Mouse (Mus musculus) kidney, adult 2 months (tissue): Measurements from ENCODE around the gene Crip3. TPM values are rescaled to one million over a fixed set of nuclear protein-coding genes. Genes with fewer than 3 reads are reported as not detected.

Experiments used
- DNase-seq: peaks from one replicate; pipeline ENCODE4 v3.0.0; 2021
- H3K27ac ChIP-seq: fragments of 200-500 bp; 2 replicates; pipeline ENCODE4 v1.5.1; 2012; ENCODE audit warnings: low read depth, low read length, control low read depth, inconsistent platforms; ENCODE audit not compliant: insufficient read depth
- H3K27me3 ChIP-seq: fragments of 200-500 bp; replicated peaks from 2 replicates; pipeline ENCODE4 v1.6.1; 2012; ENCODE audit warnings: mild to moderate bottlenecking, moderate library complexity, low read length, inconsistent platforms; ENCODE audit not compliant: control insufficient read depth, insufficient read depth
- H3K36me3 ChIP-seq: fragments of 200-500 bp; 2 replicates; pipeline ENCODE4 v1.6.1; 2012; ENCODE audit warnings: mild to moderate bottlenecking, moderate library complexity, low read length, inconsistent platforms; ENCODE audit not compliant: control insufficient read depth, insufficient read depth
- H3K4me1 ChIP-seq: fragments of 200-500 bp; 2 replicates; pipeline ENCODE4 v1.6.1; 2011; ENCODE audit warnings: low read length; ENCODE audit not compliant: control insufficient read depth, insufficient read depth
- H3K4me3 ChIP-seq: fragments of 200-500 bp; 2 replicates; pipeline ENCODE4 v1.5.1; 2011; ENCODE audit warnings: mild to moderate bottlenecking, low read depth, low read length, control low read depth; ENCODE audit not compliant: insufficient read depth
- CTCF ChIP-seq: fragments of 200-500 bp; conservative IDR thresholded peaks from 2 replicates; pipeline ENCODE4 v1.5.1; 2011; ENCODE audit warnings: low read depth, mild to moderate bottlenecking, control low read depth, low read length, moderate library complexity, mixed read lengths; ENCODE audit not compliant: insufficient read depth, insufficient read length
- POLR2A ChIP-seq: fragments of 200-500 bp; IDR thresholded peaks from one replicate; pipeline ENCODE4 v1.6.1; 2011; ENCODE audit warnings: low read depth, low read length, control low read depth
- WGBS: fragments of 180-500 bp; shearing (Covaris S2); methylation state at CpG from one replicate; pipeline ENCODE4 v1.1.7; 2018; 5-methylcytosine and 5-hydroxymethylcytosine counted together
- polyA plus RNA-seq: library from polyadenylated mRNA; depleted of rRNA; stranded (reverse); fragments of >200 nt; gene quantifications from 2 replicates; pipeline ENCODE4 v1.2.3, GENCODE M21; 2012

The Crip3 gene
- polyA plus RNA-seq, 1 experiment: 3.7 TPM

DNA sequence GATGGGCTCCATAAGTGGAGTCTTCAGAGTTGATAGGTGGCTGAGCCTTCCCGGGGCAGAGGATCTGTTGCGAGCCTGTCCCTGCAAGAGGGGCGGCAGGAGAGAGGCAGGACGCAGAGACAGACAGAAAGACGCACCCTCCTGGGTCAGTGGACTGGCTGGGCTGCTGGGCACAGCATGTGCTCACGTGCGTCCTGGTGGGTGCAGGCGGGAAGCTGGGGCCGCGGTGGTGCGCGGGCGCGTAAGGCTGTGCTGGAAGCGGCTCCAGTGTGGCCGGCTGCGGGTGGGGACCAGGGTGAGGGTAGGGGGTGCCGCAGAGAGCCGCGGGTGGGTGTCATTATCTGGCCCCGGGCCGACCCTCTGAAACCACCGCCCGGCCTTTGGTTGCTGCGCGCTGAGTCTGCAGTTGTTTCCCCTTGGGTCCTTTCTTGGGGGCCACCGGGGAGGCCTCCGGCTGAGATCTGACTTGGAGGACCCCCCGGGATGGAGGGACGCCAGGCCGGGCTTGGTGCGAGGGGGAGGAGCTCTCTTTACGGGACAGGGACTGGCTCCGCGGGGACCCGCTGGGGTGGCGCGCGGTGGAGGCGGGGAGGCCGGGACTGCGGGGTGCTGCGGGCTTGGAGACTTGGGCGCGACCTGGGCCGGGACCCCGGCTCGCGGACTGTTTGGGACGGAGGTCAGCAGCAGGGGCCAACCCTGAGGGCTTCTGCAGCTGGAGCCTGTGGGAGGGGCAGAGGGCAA is 16.3 kb downstream of the Crip3 start:
- H3K27ac ChIP-seq: no peak overlapping the region
- H3K27me3 ChIP-seq: no peaks in the 10 kb centered on the region
- 8% methylated on average over 50 of the region's 50 CpGs for whole genome bisulfite sequencing
- H3K36me3 ChIP-seq: no peaks in the 10 kb centered on the region
- no peak for TF ChIP-seq POLR2A
- DNase-seq: no peak
- no peak overlapping the region for H3K4me3 ChIP-seq
- no peaks in the 10 kb centered on the region for H3K4me1 ChIP-seq

DNA sequence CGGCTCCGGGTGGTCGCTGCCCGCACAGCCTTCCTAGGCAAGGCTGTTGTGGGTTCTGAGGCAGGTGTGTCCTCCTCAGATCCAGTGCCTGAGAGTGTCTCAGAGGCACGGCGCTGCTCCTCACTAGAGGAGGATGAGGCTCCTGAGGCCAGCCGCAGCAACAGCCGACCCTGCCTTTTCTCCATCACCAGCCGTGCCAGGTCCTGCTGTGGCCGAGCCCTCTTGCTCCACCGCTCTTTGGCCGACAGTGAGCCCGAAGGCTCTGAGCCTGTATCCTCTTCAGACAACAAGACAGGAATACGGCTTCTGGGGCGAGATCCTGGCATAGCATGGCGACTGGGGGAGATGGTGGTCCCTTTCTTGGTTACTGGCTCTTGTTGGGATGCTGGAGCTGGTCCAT is 17.5 kb downstream of the Crip3 start:
- H3K4me3 ChIP-seq: no peak overlapping the region
- no peak for TF ChIP-seq POLR2A
- TF ChIP-seq CTCF: no peak
- no peak for DNase-seq
- no peaks in the 10 kb centered on the region for H3K27me3 ChIP-seq
- no peaks in the 10 kb centered on the region for H3K36me3 ChIP-seq
- H3K27ac ChIP-seq: no peak overlapping the region
- H3K4me1 ChIP-seq: no peaks in the 10 kb centered on the region
- 94% methylated on average over 16 of the region's 16 CpGs for WGBS

DNA sequence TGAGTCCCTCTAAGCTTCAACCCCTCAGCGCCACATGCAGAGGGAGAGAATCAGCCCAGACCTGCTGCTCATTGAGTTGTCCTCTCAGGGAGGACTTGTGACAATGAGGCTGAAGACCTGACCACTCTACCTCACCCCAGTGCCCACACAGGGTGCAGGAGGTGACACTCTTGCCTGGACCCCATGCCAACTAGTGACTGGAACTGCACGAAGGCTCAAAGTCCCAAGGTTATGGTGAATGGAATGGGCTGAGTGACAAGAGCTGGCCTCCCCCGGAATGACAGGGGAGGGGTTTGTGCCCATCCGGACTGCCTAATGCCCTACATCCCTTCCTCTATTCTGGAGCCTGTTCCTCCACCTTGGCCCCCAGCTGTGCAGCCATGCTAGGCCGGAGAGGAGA is 24.0 kb downstream of the Crip3 start:
- no peaks in the 10 kb centered on the region for H3K36me3 ChIP-seq
- TF ChIP-seq CTCF (no peak), POLR2A (no peak)
- H3K4me3 ChIP-seq: no peak overlapping the region
- WGBS: 40% methylated on average over 5 of the region's 5 CpGs
- no peaks in the 10 kb centered on the region for H3K27me3 ChIP-seq
- H3K27ac ChIP-seq: no peak overlapping the region; the same call in 1 of the 2 replicates
- peaks cover 8% of the 10 kb centered on the region; the same call in 1 of the 2 replicates for H3K4me1 ChIP-seq
- DNase-seq: peak; percentile 86

DNA sequence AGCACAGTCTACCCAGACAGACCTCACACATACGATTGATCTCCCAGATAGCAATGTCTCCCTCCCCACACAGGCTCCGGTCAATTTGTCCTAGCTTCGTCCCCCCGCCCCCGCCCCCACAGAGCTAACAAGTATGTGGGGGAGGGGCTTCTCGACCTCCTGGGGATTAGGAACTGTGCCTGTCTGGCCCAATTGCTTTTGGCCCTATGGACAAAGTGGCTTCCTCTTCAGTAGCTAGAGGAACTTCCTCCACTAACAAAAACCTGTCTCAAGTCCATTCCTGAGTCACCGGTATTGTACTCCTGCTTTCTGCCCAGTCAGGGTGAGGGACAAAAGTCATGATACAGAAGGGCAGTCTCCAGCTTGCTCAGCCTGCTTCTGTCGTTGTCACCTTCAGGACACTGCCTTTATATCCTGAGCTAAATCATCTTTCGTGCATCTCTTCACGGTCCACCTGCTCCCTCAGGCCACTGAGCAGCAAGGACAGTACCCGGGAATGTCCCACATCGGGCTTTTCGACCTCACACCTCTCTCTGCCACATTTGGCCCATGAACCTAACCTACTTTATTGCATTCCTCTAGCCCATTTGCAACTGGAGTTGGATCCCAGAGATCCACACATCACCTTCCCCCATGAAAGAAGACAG is 24.7 kb downstream of the Crip3 start:
- Histone ChIP-seq H3K27me3 (no peaks in the 10 kb centered on the region), H3K36me3 (no peaks in the 10 kb centered on the region), H3K4me3 (no peak overlapping the region), H3K4me1 (peaks cover 8% of the 10 kb centered on the region; the same call in 1 of the 2 replicates), H3K27ac (no peak overlapping the region)
- TF ChIP-seq CTCF (no peak), POLR2A (no peak)
- 10% methylated on average over 13 of the region's 13 CpGs for WGBS
- DNase-seq: peak; percentile 55

DNA sequence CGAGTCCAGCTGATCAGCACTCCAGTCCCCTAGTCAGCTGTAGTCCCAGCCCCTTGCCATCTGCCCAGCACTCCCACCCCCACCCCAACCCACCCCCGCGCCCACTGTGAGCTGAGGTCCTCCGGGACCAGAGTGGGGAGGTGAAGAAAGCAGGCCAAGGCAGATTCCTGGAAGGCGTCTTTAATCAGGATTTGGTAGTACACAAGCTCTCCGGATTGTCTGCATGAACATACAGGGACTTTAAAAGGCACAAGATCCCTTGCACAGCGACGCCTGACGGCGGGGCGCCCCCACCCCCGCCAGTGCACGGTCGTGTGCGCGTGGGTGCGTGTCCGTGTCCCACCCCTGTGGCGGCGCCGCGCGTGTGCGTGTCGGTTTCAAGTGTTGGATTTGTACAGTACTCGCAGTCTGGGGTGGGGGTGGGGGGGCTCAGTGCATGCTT is 25.3 kb downstream of the Crip3 start:
- Histone ChIP-seq H3K36me3 (no peaks in the 10 kb centered on the region), H3K27me3 (no peaks in the 10 kb centered on the region), H3K27ac (no peak overlapping the region), H3K4me3 (no peak overlapping the region), H3K4me1 (peaks cover 8% of the 10 kb centered on the region; the same call in 1 of the 2 replicates)
- no peak for DNase-seq
- 5% methylated on average over 26 of the region's 26 CpGs for WGBS
- no peak for TF ChIP-seq POLR2A
- TF ChIP-seq CTCF: no peak

DNA sequence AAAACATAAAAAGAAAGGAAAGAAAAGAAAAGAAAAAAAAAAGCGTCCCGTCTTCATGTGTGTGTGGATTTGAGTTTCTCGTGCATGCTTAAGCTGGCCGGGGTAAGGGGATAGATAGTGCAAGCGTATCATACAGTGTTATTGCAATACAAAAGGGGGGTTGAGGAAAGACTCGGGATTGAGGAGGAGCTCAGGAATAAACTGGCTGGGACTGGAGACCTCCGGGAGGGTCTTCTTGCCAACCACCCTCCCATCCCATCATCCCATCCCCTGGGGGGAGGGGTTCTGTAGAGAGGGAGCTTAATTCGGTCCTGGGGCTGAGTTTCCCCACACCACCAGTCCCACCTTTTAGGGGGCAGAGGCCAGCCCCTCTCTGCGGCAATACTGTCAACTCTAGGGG is 25.8 kb downstream of the Crip3 start:
- Histone ChIP-seq H3K27ac (no peak overlapping the region), H3K36me3 (no peaks in the 10 kb centered on the region), H3K4me1 (peaks cover 8% of the 10 kb centered on the region; the same call in 1 of the 2 replicates), H3K27me3 (no peaks in the 10 kb centered on the region), H3K4me3 (no peak overlapping the region)
- WGBS: 6% methylated on average over 9 of the region's 9 CpGs
- DNase-seq: no peak
- TF ChIP-seq POLR2A (no peak), CTCF (no peak)

DNA sequence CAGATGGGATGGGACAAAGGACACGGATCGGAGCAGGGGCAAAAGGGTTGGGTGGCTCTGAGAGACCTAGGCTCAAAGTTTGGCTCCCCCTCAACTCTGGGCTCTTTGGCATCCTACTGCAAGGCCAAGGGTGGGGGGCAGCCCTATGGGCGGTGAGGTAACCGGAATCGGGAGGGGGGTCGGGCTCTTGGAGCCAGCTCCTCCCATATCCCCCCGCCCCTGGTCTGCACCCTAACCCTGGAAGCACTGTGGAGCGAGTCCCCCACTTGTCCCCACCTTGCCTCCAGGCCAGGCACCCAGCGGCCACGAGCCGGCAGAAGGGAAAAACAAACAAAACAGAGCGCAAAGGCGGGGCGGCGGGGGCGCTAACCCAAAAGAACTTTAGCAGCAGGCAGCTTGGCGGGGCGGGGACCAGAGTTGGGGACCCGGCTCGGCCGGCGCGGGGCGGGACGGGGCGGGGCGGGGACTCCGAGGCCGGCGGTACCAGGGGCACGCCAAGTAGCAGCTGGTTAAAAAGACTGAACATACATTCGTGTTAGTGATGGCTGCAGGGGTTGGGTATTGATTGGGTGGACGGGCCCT is 26.5 kb downstream of the Crip3 start:
- H3K4me1 ChIP-seq: peaks cover 8% of the 10 kb centered on the region; the same call in 1 of the 2 replicates
- no peaks in the 10 kb centered on the region for H3K27me3 ChIP-seq
- 0 out of 2 replicates have a peak overlapping the region, but pooled peaks have one; percentile 3 for H3K4me3 ChIP-seq
- H3K36me3 ChIP-seq: no peaks in the 10 kb centered on the region
- peak; percentile 73 for DNase-seq
- 2% methylated on average over 33 of the region's 33 CpGs for WGBS
- H3K27ac ChIP-seq: no peak overlapping the region
- TF ChIP-seq POLR2A: no peak
- no peak for TF ChIP-seq CTCF
